Mouse (Mus musculus): ENCODE data around the gene Atp8a2. TPM values are rescaled to one million over a fixed set of nuclear protein-coding genes. Genes with fewer than 3 reads are reported as not detected.

The Atp8a2 gene
- polyA plus RNA-seq, 2 experiments: 0.70 to 1.7 TPM

DNA sequence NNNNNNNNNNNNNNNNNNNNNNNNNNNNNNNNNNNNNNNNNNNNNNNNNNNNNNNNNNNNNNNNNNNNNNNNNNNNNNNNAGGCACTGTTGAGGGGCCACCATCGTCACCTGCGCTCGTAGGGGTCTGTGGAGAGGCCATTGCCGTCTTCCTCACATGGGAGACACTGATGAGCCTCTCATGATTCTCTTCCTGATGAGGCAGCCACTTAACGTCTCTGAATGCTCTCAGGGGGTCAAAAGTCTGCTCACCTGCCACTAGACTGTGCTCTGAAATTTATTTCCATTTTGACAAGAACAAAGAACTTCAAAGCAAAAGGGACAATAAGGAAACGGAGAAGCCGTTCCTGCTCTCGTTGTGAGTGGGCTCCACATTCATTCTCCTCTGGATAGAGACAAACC lies 277.1 kb downstream of the Atp8a2 start:
- peaks cover 6% of the 10 kb centered on the region; the same call in 1 of the 2 replicates for H3K4me1 ChIP-seq (ENCODE audit: control insufficient read depth, insufficient read depth, low read length)
- H3K9ac ChIP-seq (ENCODE audit: low read depth, low read length, severe bottlenecking): no peak overlapping the region
- no peak for ATAC-seq (ENCODE audit: low FRiP score, low read depth)
- H3K4me3 ChIP-seq (replicated peaks; ENCODE audit: low read length): no peak overlapping the region
- no peak for DNase-seq (ENCODE audit: low spot score)
- H3K27me3 ChIP-seq (ENCODE audit: control insufficient read depth, insufficient read depth, low read length): no peaks in the 10 kb centered on the region
- H3K27ac ChIP-seq (replicated peaks; ENCODE audit: low read depth, low read length): no peak overlapping the region
- TF ChIP-seq POLR2A (IDR thresholded peaks at IDR 0.05; ENCODE audit: borderline replicate concordance, extremely low read depth, insufficient read depth, insufficient read length): no peak
- 48% methylated on average over 8 of the region's 8 CpGs for WGBS
- H3K4me2 ChIP-seq (replicated peaks; ENCODE audit: low read depth, low read length, severe bottlenecking): no peak overlapping the region
- H3K36me3 ChIP-seq (ENCODE audit: control insufficient read depth, insufficient read depth, low read length): no peaks in the 10 kb centered on the region
- H3K9me3 ChIP-seq (ENCODE audit: control insufficient read depth, low read length): no peaks in the 10 kb centered on the region

DNA sequence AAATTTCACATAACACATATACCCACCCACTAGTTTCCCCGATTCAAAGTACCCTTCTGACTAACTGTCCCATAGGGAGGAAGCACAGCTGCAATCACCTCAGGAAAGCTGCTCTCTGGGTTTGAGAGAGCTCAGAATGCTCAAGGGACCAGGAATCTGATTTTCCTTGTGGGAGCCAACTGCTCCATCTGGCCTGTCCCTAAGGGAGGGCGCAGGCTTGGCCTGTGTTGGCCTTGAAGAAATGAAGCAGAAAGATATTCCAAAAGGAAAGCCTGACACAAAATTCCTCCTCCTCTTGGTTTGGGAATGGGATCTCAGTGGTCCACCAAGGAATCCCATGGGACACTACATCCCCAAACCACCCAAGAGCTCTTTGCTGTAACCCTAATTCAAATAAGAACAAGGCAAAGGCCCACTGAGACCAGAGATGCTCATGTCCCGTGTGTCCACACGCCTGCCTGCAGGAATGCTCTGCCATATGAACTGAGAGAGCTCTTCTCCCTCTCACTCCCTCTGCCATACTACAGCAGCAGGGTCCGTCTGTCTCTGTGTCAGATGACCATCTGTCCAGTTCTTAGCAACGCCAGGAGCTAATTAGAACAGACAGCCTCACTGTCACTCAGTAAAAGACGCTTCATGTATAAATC lies 293.4 kb downstream of the Atp8a2 start:
- H3K4me2 ChIP-seq (replicated peaks; ENCODE audit: low read depth, low read length, severe bottlenecking): no peak overlapping the region
- no peak for ATAC-seq (ENCODE audit: low FRiP score, low read depth)
- H3K36me3 ChIP-seq (ENCODE audit: control insufficient read depth, insufficient read depth, low read length): no peaks in the 10 kb centered on the region
- H3K9ac ChIP-seq (ENCODE audit: low read depth, low read length, severe bottlenecking): no peak overlapping the region
- TF ChIP-seq POLR2A (IDR thresholded peaks at IDR 0.05; ENCODE audit: borderline replicate concordance, extremely low read depth, insufficient read depth, insufficient read length): no peak
- H3K27me3 ChIP-seq (ENCODE audit: control insufficient read depth, insufficient read depth, low read length): no peaks in the 10 kb centered on the region
- DNase-seq (ENCODE audit: low spot score): no peak
- WGBS: 86% methylated on average over 7 of the region's 7 CpGs
- H3K4me1 ChIP-seq (ENCODE audit: control insufficient read depth, insufficient read depth, low read length): no peaks in the 10 kb centered on the region
- no peak overlapping the region for H3K27ac ChIP-seq (replicated peaks; ENCODE audit: low read depth, low read length)
- H3K9me3 ChIP-seq (ENCODE audit: control insufficient read depth, low read length): no peaks in the 10 kb centered on the region
- no peak overlapping the region for H3K4me3 ChIP-seq (replicated peaks; ENCODE audit: low read length)

- Histone ChIP-seq H3K36me3 (ENCODE audit: control insufficient read depth, insufficient read depth, low read length) (no peaks in the 10 kb centered on the region), H3K4me3 (replicated peaks; ENCODE audit: low read length) (no peak overlapping the region), H3K4me2 (replicated peaks; ENCODE audit: low read depth, low read length, severe bottlenecking) (no peak overlapping the region), H3K9me3 (ENCODE audit: control insufficient read depth, low read length) (no peaks in the 10 kb centered on the region), H3K9ac (ENCODE audit: low read depth, low read length, severe bottlenecking) (no peak overlapping the region), H3K27ac (replicated peaks; ENCODE audit: low read depth, low read length) (no peak overlapping the region), H3K4me1 (ENCODE audit: control insufficient read depth, insufficient read depth, low read length) (peaks cover 27% of the 10 kb centered on the region), H3K27me3 (ENCODE audit: control insufficient read depth, insufficient read depth, low read length) (no peaks in the 10 kb centered on the region)
- ATAC-seq (ENCODE audit: low FRiP score, low read depth) (no peak), DNase-seq (ENCODE audit: low spot score) (no peak)
- 55% methylated on average over 1 of the region's 1 CpGs for WGBS
- TF ChIP-seq POLR2A (IDR thresholded peaks at IDR 0.05; ENCODE audit: borderline replicate concordance, extremely low read depth, insufficient read depth, insufficient read length): no peak
Measured at GRCm38 (mm10) chr14:59893971-59894370, 303.0 kb downstream of the Atp8a2 start.

- no peak overlapping the region for H3K27ac ChIP-seq (replicated peaks; ENCODE audit: low read depth, low read length)
- H3K4me2 ChIP-seq (replicated peaks; ENCODE audit: low read depth, low read length, severe bottlenecking): no peak overlapping the region
- H3K4me1 ChIP-seq (ENCODE audit: control insufficient read depth, insufficient read depth, low read length): peaks cover 39% of the 10 kb centered on the region
- DNase-seq (ENCODE audit: low spot score) (no peak), ATAC-seq (ENCODE audit: low FRiP score, low read depth) (no peak)
- no peaks in the 10 kb centered on the region for H3K36me3 ChIP-seq (ENCODE audit: control insufficient read depth, insufficient read depth, low read length)
- no peak for TF ChIP-seq POLR2A (IDR thresholded peaks at IDR 0.05; ENCODE audit: borderline replicate concordance, extremely low read depth, insufficient read depth, insufficient read length)
- no peaks in the 10 kb centered on the region for H3K9me3 ChIP-seq (ENCODE audit: control insufficient read depth, low read length)
- WGBS: 74% methylated on average over 7 of the region's 8 CpGs
- no peaks in the 10 kb centered on the region for H3K27me3 ChIP-seq (ENCODE audit: control insufficient read depth, insufficient read depth, low read length)
- no peak overlapping the region for H3K4me3 ChIP-seq (replicated peaks; ENCODE audit: low read length)
- no peak overlapping the region for H3K9ac ChIP-seq (ENCODE audit: low read depth, low read length, severe bottlenecking)
Measured at GRCm38 (mm10) chr14:59892084-59892483, 304.9 kb downstream of the Atp8a2 start.

GRCm38 (mm10) chr14:59891491-59891890 lies 305.5 kb downstream of the Atp8a2 start:
- Histone ChIP-seq H3K9me3 (ENCODE audit: control insufficient read depth, low read length) (no peaks in the 10 kb centered on the region), H3K4me3 (replicated peaks; ENCODE audit: low read length) (no peak overlapping the region), H3K4me1 (ENCODE audit: control insufficient read depth, insufficient read depth, low read length) (peaks cover 41% of the 10 kb centered on the region), H3K27ac (replicated peaks; ENCODE audit: low read depth, low read length) (no peak overlapping the region), H3K4me2 (replicated peaks; ENCODE audit: low read depth, low read length, severe bottlenecking) (no peak overlapping the region), H3K27me3 (ENCODE audit: control insufficient read depth, insufficient read depth, low read length) (0 out of 2 replicates have a peak, but pooled peaks cover 1% of the 10 kb centered on the region), H3K36me3 (ENCODE audit: control insufficient read depth, insufficient read depth, low read length) (no peaks in the 10 kb centered on the region), H3K9ac (ENCODE audit: low read depth, low read length, severe bottlenecking) (no peak overlapping the region)
- TF ChIP-seq POLR2A (IDR thresholded peaks at IDR 0.05; ENCODE audit: borderline replicate concordance, extremely low read depth, insufficient read depth, insufficient read length): no peak
- 70% methylated on average over 5 of the region's 5 CpGs for WGBS
- ATAC-seq (ENCODE audit: low FRiP score, low read depth) (no peak), DNase-seq (ENCODE audit: low spot score) (no peak)
